Mouse (Mus musculus) forebrain, embryonic 10.5 days (tissue): ENCODE data around the gene Acot13. TPM values are rescaled to one million over a fixed set of nuclear protein-coding genes. Genes with fewer than 3 reads are reported as not detected.

Experiments
- DNase-seq: peaks from one replicate; pipeline ENCODE4 v3.0.0-alpha.2; 2017; ENCODE audit warnings: low spot score; ENCODE audit errors: extremely low spot score
- H3K27ac ChIP-seq: fragments of 300-500 bp; sonication (generic); 2 replicates; pipeline ENCODE4 v1.5.1; 2016; ENCODE audit warnings: mild to moderate bottlenecking
- H3K27me3 ChIP-seq: fragments of 300-500 bp; sonication (generic); 2 replicates; pipeline ENCODE4 v1.6.1; 2016; ENCODE audit warnings: mild to moderate bottlenecking; ENCODE audit not compliant: poor library complexity, severe bottlenecking
- H3K36me3 ChIP-seq: fragments of 300-500 bp; sonication (generic); replicated peaks from 2 replicates; pipeline ENCODE4 v1.6.1; 2016; ENCODE audit warnings: mild to moderate bottlenecking, moderate library complexity
- H3K4me1 ChIP-seq: fragments of 300-500 bp; sonication (generic); 2 replicates; pipeline ENCODE4 v1.6.1; 2016
- H3K4me3 ChIP-seq: fragments of 300-500 bp; sonication (generic); 2 replicates; pipeline ENCODE4 v1.5.1; 2016; ENCODE audit warnings: mild to moderate bottlenecking, moderate library complexity
- H3K9me3 ChIP-seq: fragments of 300-500 bp; sonication (generic); 2 replicates; pipeline ENCODE4 v1.6.1; 2016; ENCODE audit warnings: mild to moderate bottlenecking, moderate library complexity
- WGBS: fragments of 180-500 bp; shearing (Covaris S2); methylation state at CpG from one replicate; pipeline ENCODE4 v1.1.7; 2016; 5-methylcytosine and 5-hydroxymethylcytosine counted together
- polyA plus RNA-seq: library from polyadenylated mRNA; unstranded; fragments of >200 nt; fragmentation: Nextera tagmentation; extraction: Ambion mirVana; gene quantifications from 2 replicates; pipeline ENCODE4 v1.2.1, GENCODE M21; 2016

The Acot13 gene
- polyA plus RNA-seq, 1 experiment from 2014 or later = 61.7 TPM

GRCm38 (mm10) chr13:24822663-24823343, 8.5 kb downstream of the Acot13 start:
- no peaks in the 10 kb centered on the region for H3K27me3 ChIP-seq
- H3K4me1 ChIP-seq = no peaks in the 10 kb centered on the region
- 87% methylated on average over 16 of the region's 16 CpGs for WGBS
- H3K4me3 ChIP-seq = no peak overlapping the region
- H3K27ac ChIP-seq = no peak overlapping the region
- peaks cover 17% of the 10 kb centered on the region for H3K36me3 ChIP-seq
- no peak for DNase-seq
- no peaks in the 10 kb centered on the region for H3K9me3 ChIP-seq

DNA sequence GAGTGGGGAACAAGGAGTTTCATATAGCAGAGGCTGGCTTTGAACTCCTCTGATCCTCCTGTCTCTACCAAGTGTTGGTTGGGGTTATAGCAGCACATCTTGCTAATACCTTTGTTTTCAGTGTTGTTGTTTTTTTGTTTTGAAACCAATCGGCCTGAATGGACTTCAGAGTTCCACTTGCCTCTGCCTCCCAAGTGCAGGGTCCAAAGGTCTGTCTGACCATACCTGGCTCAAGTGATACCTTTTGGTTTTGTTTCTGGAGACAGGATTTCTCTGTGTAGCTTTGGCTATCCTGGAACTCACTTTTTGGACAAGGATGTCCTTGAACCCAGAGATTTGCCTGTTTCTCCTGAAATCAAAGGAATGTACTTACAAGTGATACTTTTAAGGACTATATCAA, 11.4 kb downstream of the Acot13 start:
- peaks cover 5% of the 10 kb centered on the region; the same call in 1 of the 2 replicates for H3K4me1 ChIP-seq
- peaks cover 40% of the 10 kb centered on the region for H3K36me3 ChIP-seq
- no peak overlapping the region for H3K27ac ChIP-seq
- no peak for DNase-seq
- WGBS = 89% methylated on average over 1 of the region's 1 CpGs
- no peaks in the 10 kb centered on the region for H3K27me3 ChIP-seq
- H3K4me3 ChIP-seq = no peak overlapping the region
- H3K9me3 ChIP-seq = no peaks in the 10 kb centered on the region

DNA sequence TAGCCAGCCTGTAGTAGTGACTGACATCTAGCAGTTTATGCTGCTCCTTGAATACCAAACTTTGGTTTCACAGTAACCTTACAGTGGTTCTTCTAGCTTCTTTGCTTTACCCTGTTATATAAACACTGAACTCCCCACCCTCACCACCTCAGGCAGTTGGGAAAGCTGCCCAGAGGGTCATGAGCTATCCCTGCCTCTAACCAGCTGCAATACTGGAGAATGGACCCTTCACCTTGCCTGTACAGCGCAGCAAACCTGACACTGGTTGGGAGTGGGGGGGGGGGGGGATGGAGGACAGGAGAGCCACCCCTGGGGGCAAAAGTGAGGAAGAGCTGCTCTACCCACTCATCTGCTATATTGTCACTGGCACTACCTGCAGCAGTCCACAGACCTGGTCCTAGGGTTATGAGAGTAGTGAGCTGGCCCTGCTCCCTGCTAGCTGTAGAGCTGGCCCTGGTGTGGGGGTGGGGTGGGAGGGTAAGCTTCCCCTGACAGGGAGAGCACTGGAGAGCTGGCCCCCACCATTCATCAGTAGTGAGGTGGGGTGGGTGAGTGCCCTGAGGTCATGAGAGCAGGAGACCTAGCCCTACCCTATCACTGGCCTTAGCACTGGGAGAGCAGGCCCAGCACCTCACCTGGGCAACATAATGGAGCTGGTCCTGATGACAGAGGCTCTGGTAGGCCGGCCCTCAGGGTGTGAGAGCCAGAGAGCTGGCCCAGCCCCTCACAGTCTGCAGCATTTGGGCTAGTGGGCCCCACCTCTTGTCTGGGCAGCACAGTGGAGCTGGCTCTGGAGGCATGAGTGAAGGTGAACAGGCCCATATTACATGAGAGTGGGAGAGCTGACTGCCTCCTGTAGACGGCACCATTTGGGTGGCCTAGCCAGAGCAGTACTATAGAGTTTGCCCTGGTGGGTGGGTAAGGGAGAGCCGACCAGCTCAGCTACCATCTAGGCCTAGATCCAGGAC, 14.9 kb downstream of the Acot13 start:
- DNase-seq = peak; percentile 18

DNA sequence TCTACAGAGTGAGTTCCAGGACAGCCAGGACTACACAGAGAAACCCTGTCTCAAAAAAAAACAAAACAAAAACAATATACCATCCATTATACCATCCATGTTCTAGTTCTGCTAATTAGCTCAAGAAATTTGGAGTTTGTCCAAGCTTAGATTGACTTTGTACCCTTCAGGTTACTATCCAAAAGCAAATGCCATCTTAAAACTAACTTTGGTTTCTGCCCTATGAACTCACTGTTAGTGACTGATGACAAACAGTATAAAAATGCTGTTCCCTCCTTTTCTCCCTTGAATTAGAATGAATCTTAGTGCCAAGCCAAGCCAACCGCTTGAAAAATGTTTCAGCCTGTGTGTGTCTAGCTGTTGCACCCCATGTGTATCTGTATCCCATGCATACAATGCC, 16.7 kb downstream of the Acot13 start:
- Histone ChIP-seq H3K27me3 (no peaks in the 10 kb centered on the region), H3K4me1 (peaks cover 5% of the 10 kb centered on the region; the same call in 1 of the 2 replicates), H3K36me3 (peaks cover 89% of the 10 kb centered on the region), H3K9me3 (no peaks in the 10 kb centered on the region), H3K4me3 (no peak overlapping the region), H3K27ac (no peak overlapping the region)
- no peak for DNase-seq
- WGBS = 79% methylated on average over 1 of the region's 1 CpGs

More for the DNA sequence above, 14.9 kb downstream of the Acot13 start:
- H3K4me3 ChIP-seq = no peak overlapping the region
- peaks cover 5% of the 10 kb centered on the region; the same call in 1 of the 2 replicates for H3K4me1 ChIP-seq
- WGBS = 71% methylated on average over 4 of the region's 4 CpGs
- no peaks in the 10 kb centered on the region for H3K27me3 ChIP-seq
- no peak overlapping the region for H3K27ac ChIP-seq
- H3K36me3 ChIP-seq = peaks cover 75% of the 10 kb centered on the region
- no peaks in the 10 kb centered on the region for H3K9me3 ChIP-seq

GRCm38 (mm10) chr13:24812521-24812920, 18.8 kb downstream of the Acot13 start:
- WGBS = 91% methylated on average over 2 of the region's 2 CpGs
- DNase-seq = no peak
- H3K4me1 ChIP-seq = peaks cover 5% of the 10 kb centered on the region; the same call in 1 of the 2 replicates
- H3K4me3 ChIP-seq = no peak overlapping the region
- no peaks in the 10 kb centered on the region for H3K9me3 ChIP-seq
- H3K27me3 ChIP-seq = no peaks in the 10 kb centered on the region
- no peak overlapping the region for H3K27ac ChIP-seq
- H3K36me3 ChIP-seq = peaks cover 97% of the 10 kb centered on the region

GRCm38 (mm10) chr13:24806079-24806478, 25.3 kb downstream of the Acot13 start:
- Histone ChIP-seq H3K27me3 (no peaks in the 10 kb centered on the region), H3K4me3 (no peak overlapping the region), H3K9me3 (no peaks in the 10 kb centered on the region), H3K4me1 (peaks cover 29% of the 10 kb centered on the region), H3K27ac (no peak overlapping the region), H3K36me3 (peaks cover 70% of the 10 kb centered on the region)
- no peak for DNase-seq

DNA sequence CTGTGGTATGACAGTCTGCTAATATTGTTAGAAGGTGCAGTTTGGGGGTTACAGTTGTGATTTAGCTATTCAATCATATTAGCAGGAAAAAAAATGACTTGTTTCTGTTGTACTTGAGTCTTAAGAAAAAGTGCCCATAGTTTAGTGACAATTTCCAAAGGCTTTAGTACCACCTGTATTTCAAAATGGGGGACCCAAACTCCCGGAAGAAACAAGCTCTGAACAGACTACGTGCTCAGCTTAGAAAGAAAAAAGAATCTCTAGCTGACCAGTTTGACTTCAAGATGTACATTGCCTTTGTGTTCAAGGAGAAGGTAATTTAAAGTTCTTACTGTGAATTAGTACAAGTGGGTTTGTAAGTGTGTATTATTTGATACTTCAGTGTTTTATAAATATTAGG, 28.1 kb downstream of the Acot13 start:
- Histone ChIP-seq H3K27ac (no peak overlapping the region), H3K4me1 (peaks cover 37% of the 10 kb centered on the region), H3K4me3 (peak overlapping the region; percentile 99), H3K36me3 (peaks cover 41% of the 10 kb centered on the region), H3K9me3 (no peaks in the 10 kb centered on the region), H3K27me3 (no peaks in the 10 kb centered on the region)
- no peak for DNase-seq
- 51% methylated on average over 2 of the region's 2 CpGs for WGBS

DNA sequence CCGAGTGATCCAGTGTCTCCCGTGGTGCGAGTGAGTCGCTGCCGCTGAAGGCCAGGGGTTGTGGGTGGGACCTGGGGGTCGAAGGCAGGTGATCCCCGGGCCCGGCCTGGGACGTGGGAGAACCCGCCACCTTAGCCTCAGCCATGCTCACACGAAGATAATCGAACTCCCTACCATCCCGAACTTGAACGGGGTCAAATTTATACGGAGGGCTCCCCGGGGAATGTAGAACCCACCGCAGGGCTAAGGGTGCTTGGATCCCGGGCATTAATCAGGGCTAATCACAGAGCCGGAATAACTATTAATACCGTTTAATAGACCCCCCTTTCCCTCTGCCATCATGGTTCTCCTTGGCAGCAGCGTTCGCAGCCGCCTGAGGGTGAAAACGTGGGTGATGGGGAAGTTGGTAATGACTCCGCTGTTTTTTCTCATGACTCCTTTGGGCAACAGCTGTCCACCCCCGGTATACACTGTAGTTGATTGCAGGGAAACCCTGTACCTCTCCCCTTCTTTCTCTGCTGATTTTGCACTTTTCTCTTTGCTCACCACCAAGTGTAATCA, 29.1 kb downstream of the Acot13 start:
- H3K4me1 ChIP-seq = peaks cover 37% of the 10 kb centered on the region
- H3K27me3 ChIP-seq = no peaks in the 10 kb centered on the region
- H3K27ac ChIP-seq = peak overlapping the region; percentile 98
- WGBS = 0% methylated on average over 26 of the region's 26 CpGs
- H3K4me3 ChIP-seq = peak overlapping the region; percentile 99
- H3K9me3 ChIP-seq = no peaks in the 10 kb centered on the region
- peak; percentile 38 for DNase-seq
- peaks cover 32% of the 10 kb centered on the region for H3K36me3 ChIP-seq

DNA sequence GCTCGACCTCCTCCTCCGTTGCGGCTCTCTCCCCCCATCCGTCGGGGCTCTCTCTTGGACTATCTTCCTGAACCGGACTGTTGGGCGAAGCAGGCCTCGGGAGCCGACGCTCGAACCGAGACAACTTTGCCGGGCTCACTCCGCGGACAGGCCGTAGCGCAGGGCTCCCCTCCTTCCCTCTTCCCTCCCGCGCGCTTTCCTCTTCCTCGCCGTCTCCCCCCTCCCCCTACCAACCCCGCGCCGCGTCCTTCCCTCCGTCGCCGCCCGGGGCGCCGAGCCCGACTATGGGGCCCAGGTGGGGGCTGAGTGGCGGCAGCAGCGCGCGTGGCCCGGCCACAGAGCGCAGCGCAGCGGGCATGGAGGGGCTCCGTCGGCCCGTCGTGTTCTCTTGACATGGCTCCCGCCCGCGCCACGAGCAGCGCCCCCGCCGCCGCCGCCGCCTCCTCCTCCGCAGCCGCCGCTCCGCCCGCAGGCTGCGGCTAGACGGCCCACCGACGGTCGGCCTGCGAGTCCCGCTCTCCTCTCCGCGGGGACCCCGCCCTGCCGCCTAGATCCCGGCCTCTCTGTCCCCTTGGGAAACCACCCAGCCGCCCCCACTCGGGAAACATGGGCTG, 29.9 kb downstream of the Acot13 start, which contains the start of gene BC005537:
Gene BC005537 (plus strand): TSS at position 350 of the 614 bp plus-strand sequence.
- Histone ChIP-seq H3K27ac (peak within 1 kb of the TSS; percentile 98), H3K4me3 (peak within 1 kb of the TSS; percentile 99), H3K36me3 (peaks cover 24% of the 10 kb centered on the region), H3K9me3 (no peaks in the 10 kb centered on the region), H3K4me1 (peaks cover 37% of the 10 kb centered on the region), H3K27me3 (no peaks in the 10 kb centered on the region)
- WGBS = under 1% methylated on average over 74 of the region's 74 CpGs
- no peak for DNase-seq

- peaks cover 18% of the 10 kb centered on the region for H3K36me3 ChIP-seq
- H3K4me3 ChIP-seq = peak overlapping the region; percentile 99
- peak; percentile 98 for DNase-seq
- peak overlapping the region; percentile 98 for H3K27ac ChIP-seq
- H3K4me1 ChIP-seq = peaks cover 37% of the 10 kb centered on the region
- no peaks in the 10 kb centered on the region for H3K9me3 ChIP-seq
- WGBS = under 1% methylated on average over 42 of the region's 42 CpGs
- H3K27me3 ChIP-seq = no peaks in the 10 kb centered on the region
Observed at GRCm38 (mm10) chr13:24800674-24801307, 30.5 kb downstream of the Acot13 start.

- Histone ChIP-seq H3K27me3 (no peaks in the 10 kb centered on the region), H3K4me1 (peaks cover 37% of the 10 kb centered on the region), H3K9me3 (no peaks in the 10 kb centered on the region), H3K4me3 (peak overlapping the region; percentile 99), H3K36me3 (peaks cover 11% of the 10 kb centered on the region), H3K27ac (peak overlapping the region; percentile 98)
- under 1% methylated on average over 31 of the region's 31 CpGs for WGBS
- peak; percentile 41 for DNase-seq
Observed at GRCm38 (mm10) chr13:24799925-24800673, 31.2 kb downstream of the Acot13 start.
